Mouse (Mus musculus): ENCODE data around the gene Cd2.

GRCm38 (mm10) chr3:101294487-101295365 lies 7.0 kb upstream of the Cd2 start:
- TF ChIP-seq CTCF (IDR thresholded peaks at IDR 0.05; ENCODE audit: low read depth, low read length) (no peak), GATA2 (IDR thresholded peaks at IDR 0.05; ENCODE audit: borderline replicate concordance, low read depth, low read length) (no peak)

All from G1E (cell line).